Mouse (Mus musculus) adipocyte (in vitro differentiated cells): Measurements from ENCODE around the gene Ndufa12.

ENCODE experiments used
- DNase-seq: peaks from one replicate; pipeline ENCODE4 v3.0.0-alpha.2; 2016; ENCODE audit warnings: low spot score

Gene Ndufa12

DNA sequence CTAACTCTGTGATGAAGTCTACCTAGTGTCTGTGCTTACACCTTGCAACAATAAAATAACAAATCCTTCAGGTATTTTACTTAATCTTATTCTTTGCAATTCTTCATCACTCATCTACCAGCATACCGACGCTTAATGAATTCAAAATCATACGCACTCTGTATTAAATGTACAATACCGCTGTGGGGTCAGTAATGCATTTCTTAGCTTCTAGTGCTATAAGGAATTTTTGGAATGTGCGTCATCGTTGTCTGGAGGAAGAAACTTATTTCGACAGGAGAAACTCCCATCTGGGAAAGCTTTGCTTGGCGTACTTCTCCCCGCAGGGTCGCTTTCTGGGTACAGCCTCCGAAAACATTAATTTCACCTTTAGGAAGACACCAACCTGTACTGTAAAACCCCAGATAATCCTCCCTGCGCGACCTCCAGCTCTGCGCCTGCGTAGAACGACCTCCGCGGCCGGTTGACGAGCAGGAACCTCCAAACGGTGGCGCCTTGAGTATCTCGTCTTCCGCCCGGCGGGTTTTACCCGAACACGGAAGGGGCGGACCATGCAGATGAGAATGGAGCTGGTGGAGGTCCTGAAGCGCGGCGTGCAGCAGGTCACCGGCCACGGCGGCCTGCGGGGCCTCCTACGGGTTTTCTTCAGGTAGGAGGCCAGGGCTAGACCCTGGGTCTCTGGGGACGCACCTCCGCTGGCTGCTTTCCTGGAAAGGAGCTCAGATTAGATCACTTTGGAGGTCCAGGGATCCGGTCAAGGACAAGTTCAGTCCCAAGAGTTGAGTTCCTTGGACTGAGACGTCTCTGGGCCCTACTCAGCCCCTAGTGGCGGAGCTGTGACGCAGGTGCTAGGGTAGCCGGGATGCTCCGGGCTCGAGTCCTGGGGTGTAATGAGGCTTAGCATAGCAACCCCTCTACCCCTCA is at the start of gene Ndufa12:
TSS of gene Ndufa12 (plus strand) at position 239 of the 924 bp plus-strand sequence.
- DNase-seq: peak; percentile 92

DNA sequence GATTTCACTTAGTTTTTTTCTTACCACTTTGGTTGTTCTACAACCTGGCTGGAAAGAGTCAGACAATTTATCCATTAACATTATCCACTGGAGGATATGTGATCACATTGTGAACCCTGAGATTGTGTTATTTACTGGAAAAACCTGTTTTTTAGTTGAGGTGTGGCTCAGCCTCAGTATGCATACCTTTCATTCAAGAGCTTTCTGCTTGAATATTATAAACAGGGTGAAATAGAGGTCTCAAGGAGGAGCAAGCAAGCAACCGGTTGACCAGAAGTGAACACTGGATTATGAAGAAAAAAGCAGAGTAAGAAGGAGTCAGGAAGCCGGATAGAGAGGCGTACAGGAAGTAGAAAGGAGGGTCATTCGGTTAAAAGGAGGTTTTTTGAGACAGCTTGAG is 47.0 kb upstream of the Ndufa12 start:
- no peak for DNase-seq

DNA sequence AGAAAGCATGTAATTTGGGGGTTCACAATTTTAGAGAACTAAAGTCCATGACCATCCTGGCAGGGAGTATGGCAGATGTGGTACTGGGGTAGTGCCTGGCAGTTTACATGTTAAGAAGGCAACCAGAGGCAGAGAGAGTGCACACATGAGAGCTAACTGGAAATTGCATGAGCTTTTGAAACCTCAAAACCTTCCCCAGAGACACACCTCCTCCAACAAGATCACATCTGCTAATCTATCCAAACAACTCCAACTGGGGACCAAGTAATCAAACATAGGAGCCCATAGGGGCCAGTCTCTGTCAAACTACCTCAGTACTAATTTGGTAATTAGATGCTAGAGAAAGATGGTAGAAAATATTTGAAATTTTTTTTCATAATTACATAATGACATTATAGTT is 44.7 kb upstream of the Ndufa12 start:
- no peak for DNase-seq

DNA sequence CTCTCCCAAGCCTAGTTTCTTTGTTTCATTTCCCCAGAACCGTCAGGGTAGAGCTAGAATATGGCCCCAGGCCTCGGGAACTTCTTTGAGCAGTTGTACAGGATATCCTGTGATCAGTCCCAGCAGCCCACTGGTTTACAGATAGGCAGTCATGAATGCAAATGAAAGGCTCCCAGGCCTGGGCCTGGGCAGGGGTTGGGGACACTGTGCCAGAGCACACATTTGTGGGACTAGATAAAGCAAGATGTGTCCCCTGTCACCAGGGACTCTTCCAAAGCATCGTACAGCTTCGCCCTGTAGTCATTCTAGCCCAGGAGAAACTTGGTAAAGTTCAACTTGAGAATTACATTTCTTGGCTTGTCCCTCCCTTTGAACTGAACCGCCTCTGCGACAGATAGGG is 39.6 kb upstream of the Ndufa12 start:
- DNase-seq: no peak

DNA sequence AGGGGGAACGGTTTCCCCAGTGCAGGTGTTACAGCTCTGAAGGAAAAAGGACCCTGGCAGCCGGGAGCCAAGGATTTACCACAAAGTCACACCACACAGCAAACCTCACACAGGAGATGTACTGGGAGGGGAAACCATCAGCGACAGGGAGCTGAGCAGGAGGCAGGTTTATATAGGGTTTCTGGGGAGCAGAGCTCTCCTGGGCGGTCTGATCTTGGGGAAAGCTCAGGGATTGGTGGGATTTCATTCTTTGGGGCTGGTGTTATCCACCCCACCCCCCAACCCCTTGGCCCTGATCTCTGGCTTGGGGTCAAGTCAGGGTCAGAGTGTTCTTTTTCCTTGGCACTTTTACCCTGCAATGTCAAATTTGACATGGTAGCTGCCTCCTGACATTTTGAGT is 39.1 kb upstream of the Ndufa12 start:
- DNase-seq: no peak

DNA sequence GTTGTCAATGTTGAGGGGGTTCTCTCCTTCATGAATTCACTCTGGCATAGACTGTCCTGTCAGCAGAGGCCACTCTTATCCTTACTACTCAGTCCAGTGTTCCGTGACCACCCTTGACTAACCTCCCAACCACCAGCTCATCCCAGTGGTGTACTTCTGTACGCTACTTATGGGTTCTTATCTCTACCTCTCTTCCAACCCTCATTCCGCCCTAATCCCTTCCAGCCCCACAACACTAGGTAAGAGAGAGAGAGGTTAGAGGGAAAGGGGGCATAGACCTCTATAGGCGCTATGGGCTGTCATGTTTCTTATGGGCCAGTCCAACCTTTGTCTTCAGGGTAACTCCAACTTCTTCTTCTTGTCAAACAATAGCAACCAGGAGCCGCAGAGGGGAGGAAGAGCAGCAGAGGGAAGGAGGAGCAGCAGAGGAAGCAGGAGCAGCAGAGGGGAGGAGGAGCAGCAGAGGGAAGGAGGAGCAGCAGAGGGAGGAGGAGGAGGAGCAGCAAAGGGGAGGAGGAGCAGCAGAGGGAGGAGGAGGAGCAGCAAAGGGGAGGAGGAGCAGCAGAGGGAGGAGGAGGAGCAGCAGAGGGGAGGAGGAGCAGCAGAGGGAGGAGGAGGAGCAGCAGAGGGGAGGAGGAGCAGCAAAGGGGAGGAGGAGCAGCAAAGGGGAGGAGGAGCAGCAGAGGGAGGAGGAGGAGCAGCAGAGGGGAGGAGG is 37.3 kb upstream of the Ndufa12 start:
- DNase-seq: no peak

DNA sequence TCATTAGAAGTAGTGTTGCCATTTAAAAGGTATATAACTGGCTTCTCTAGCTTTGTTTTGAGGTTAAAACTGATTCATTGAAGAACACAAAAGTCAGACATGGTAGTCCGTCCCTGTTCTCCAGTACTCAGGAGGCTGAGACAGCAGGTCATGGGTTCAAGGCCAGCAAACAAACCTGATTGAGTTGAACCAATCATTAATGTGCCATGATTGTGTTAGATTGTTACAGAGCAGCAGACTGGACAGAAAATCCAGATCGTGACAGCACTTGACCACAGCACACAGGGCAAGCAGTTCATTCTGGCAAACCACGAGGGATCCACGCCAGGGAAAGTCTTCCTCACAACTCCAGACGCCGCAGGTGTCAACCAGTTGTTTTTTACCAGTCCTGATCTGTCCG is 36.5 kb upstream of the Ndufa12 start:
- DNase-seq: no peak

DNA sequence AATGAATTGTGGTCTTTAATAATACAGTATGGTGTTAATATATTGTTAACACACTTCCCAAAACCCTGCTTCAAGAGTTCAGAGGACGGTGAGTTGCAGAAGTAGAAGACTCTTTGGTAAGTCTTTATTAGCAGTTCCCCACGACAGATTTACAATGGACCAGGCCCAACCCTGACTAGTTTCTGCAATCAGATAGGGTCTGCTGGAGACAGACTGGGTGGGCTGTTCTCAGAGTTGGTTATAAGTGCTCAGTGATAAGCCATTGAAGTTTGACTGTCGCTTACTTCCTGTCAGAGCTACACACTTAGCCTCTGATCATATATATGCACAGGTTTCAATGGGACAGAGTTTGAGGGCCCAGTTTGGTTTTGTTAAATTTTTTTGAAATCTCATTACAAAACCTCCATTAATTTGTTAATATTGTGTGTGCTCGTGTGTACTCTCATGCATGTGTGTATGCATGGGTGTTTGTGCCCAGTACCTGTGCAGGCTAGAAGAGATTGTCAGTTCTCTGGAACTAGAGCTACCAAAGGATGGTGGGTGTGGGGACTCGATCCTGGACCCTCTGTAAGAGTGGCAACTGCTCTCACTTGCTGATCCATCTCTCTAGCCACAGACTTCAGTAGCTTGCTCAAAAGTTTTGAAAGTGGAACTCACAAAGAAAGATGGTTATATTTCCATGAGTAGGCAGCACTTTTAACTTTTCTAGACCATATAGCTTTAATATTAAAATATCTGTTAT is 34.2 kb upstream of the Ndufa12 start:
- no peak for DNase-seq

DNA sequence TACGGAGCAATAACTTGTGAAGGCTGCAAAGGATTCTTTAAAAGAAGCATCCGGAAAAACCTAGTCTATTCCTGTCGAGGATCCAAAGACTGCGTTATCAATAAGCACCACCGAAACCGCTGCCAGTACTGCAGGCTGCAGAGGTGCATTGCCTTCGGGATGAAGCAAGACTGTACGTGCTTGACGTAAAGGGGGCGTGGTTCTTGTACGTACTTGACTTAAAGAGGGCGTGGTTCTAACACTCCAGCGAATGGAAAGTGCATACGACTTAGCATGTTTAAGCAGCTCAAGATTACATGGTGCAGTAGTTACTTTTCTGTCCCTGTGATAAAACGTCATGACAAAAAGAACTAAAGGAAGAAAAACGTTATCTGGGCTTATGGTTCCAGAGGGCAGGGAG is 33.1 kb upstream of the Ndufa12 start:
- DNase-seq: no peak

DNA sequence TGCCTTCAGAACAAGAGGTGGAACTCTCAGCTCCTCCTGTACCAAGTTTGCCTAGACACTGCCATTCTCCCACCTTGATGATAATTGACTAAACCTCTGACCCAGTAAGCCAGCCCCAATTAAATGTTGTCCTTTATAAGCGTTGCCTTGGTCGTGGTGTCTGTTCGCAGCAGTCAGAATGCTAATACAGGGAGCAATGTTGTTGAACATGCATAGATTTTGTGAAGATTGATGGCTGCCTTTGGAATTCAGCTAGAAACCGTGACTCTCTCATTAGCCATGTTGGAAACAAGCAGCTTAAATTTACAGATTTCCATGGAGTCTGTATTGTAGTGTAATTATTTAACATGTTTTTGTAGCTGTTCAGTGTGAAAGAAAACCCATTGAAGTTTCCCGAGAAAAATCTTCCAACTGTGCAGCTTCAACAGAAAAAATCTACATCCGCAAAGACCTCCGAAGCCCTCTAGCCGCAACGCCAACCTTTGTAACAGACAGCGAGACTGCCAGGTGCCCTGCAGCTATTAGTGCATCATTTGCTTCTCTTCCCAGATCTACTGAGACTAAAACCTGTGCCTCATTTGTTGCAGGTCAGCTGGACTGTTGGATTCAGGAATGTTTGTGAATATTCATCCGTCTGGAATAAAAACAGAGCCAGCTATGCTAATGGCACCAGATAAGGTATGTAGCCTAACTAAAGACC is 31.3 kb upstream of the Ndufa12 start:
- DNase-seq: no peak

DNA sequence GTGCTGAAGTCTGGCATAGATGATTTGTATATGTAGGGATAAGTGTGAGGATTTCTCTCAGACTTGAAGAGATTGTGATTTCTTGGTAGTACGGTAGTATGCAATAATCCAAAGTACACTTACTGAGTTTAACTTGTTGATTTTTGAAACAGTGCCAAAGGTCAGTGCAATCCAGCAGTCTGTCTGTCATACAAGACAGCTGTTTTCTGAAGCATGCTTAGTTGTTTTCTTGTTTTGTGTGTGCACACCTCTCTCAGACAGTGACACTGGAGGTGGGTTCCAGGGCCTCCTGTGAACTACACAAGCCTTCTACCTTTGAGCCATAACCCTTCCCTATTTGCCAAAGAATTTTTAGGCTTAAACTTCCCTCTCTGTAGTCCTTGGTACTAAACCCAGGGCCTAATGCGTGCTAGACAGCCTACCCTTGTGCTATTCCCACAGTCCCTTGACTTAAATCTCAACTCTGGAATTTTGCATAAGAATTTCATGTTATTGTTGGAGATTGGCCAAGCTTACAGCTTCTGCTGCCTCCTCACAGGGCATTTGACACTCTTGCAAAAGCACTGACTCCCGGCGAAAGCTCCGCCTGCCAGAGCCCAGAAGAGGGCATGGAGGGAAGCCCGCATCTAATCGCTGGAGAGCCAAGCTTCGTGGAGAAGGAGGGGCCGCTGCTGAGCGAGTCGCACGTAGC is 26.9 kb upstream of the Ndufa12 start:
- peak; percentile 67 for DNase-seq

DNA sequence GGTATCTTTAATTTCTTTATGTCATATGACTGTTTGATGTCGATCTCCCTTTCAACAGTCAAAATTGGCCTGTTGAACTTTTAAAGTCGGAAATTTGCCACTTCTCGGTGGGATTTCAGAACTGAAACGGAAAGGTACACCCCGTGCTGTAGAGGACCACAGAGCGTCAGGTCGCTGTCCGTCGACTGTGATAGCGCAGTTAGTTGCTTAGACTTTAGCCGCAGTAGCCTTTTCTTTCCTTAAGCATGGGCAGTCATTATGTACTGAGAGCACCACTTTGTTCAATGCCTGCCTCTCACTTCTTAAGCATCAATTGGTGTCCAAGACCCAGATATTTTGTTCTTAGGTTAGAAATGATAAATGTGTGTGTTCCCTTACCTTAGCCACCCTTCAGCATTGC is 26.4 kb upstream of the Ndufa12 start:
- DNase-seq: no peak

DNA sequence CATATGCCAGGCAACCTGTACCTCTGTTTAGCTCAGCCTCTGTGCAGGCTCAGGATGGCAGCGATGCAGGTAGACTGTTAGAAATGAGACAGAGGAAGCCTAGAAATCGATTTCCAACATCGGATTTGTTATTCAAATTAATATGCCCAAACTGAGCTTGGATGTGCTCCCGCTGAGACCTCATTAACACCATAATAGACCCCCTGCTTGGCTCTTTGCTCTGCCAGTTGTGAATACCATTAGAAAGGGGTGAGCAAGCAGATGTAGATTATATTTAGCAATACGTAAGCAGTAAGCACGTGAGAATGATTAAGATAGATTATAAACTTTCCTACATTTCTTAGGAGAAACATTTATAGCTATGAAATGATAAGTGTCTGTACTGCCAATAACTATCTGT is 25.8 kb upstream of the Ndufa12 start:
- DNase-seq: no peak

DNA sequence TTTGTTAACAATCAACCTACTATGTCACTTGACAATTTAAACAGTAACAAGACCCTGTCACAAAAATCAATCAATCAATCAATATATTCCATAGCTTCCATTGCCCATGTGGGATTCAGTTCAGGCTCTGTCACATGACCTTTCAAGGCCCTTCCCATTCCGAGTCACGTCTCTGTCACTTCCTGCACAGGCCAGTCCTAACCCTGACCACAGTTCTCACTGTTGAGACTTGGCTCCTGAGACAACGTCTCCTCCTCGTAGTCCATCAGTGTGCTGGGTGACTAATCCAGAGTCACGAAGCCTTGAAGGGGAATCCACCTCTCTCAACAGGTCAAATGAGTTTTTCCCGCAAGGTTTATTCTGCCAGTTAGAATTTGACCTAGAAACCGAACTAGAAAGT is 23.9 kb upstream of the Ndufa12 start:
- DNase-seq: peak; percentile 21

DNA sequence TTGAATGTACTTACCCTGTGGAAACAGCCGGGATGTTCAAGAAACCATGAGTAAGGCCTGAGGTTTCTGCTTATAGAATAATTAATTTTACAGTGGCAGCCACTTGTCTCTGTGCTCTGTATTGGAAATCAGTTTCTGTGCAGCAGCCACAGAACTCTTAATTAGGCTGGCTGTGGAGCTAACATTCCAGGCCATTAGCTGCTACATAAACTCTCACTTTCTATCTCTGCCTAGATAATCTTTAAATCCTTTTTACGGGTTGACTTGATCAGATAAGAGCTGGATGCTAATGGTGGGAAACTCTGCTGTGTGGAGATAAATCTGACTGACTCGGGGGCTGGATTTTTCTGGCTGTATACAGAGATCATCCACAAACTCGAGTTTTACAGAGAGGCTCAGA is 15.3 kb upstream of the Ndufa12 start:
- no peak for DNase-seq

DNA sequence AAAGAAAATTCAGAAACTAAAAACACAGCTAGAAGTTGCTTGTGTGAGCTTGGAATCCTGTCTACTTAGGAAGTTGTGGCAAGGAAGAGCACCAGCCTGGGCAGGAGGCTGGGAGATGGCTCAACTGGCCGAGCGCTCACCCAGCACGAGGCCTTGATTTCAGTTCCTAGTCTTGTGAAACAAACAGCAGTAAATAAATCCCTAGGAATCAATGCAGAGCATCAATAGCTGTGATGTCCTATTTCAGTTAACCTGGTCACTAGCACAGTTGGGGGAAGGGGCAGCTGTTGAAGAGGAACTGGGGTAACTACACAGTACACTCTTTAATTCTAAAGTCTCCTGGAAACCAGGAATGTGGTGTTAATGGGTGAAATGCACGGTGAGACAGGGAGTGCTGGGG is 6.5 kb downstream of the Ndufa12 start:
- DNase-seq: no peak

DNA sequence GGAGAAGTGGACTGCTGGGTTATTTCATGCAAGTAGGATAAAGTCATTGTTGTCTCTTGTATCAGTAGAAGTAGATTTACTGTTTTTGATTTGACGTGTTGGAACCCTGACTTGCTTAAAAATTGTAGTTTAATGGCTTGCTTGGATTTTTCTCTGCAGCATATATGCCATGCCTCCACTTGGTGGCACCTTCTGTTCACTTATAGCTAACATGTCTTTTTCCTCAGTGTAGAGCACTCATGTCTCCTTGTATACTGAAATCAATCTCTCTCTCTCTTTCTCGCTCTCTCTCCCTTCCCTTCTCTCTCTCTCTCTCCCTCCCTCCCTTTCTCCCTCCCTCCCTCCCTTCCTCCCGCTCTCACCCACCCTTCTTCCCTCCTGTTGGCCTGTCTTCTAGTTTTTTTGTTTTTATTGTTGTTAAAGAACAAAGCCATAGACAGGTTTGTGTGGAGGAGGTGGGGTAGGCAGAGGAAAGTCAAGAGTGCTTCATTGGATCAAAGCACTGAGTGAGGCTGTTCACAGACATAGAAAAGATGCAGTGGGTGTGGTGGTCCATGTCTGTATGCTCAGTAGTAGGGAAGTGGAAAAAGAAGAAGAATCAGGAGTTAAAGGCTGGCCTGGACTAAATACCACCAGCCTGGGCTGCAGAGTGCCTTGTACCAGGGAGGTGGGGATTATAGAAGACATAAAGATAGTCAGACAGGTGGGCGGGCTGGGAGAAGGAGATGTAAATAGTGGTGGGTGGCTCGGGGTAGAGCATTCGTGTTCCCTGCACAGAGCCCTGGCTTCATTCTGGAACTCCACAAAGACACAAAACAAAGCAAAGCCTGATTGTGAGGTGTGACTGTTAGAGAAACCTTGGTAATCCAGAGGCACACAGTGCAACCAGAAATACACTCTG is 12.4 kb downstream of the Ndufa12 start:
- DNase-seq: peak; percentile 26

DNA sequence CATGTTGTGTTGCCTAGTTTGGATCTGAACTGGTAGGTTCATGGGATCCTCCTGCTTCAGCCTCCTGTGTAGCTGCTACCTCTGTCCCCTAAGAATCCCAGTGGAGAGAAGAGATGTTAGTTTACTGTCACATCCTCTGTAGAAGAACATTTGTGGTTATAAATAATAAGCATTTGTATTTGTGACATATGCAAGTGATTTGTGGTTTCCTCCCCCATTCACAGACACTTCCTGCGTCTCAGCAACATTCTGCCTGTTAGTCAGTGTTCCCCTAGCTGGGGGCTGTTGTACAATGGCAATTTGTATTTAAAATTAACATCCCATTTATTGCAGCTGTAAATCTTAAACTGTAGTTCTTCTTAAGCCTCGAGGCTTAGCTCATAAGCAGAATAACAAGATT is 13.2 kb downstream of the Ndufa12 start:
- DNase-seq: no peak

DNA sequence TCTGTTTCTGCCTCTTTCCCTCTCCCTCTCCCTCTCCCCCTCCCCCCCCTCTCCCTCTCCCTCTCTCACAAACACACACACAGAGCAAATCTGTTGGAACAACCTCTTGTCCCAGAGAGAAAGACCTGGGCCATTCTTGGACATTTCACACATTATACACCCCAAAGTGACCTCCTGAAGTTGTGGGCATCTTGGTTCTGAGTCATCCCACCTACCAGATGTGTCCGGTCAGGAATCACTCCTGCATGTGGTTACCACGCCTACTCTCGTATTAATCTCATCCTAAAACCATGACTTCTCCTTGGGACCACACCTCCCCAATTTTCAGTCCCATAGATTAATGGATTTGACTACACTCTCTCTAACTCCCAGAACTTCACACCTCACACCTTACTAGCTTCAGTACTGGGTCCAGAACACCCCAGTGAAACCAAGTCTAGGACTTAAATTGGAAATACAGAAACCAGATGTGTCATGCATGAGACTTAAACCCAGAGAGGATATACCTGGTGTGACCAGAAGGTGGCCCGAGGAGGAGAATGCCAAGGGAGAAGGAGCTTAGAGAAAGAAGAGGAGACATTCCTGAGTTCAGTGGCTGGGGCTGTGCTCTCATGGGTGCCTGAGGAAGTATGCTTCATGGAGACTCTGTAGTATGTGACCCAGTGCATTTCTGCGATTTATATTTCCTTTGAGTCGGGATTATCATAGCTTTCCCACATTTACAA is 26.7 kb downstream of the Ndufa12 start:
- peak; percentile 11 for DNase-seq
